Mouse (Mus musculus) olfactory bulb, adult 2 months (tissue): ENCODE results near the gene Hoxc6.

Experiments
- CTCF ChIP-seq: fragments of 200-500 bp; IDR thresholded peaks from 2 replicates; pipeline ENCODE4 v1.5.1; 2012; ENCODE audit warnings: low read depth, mild to moderate bottlenecking, low read length, moderate library complexity; ENCODE audit not compliant: insufficient read depth
- POLR2A ChIP-seq: fragments of 200-500 bp; IDR thresholded peaks from 2 replicates; pipeline ENCODE4 v1.6.1; 2012; ENCODE audit warnings: mild to moderate bottlenecking, low read depth, low read length, moderate library complexity; ENCODE audit not compliant: insufficient read depth

DNA sequence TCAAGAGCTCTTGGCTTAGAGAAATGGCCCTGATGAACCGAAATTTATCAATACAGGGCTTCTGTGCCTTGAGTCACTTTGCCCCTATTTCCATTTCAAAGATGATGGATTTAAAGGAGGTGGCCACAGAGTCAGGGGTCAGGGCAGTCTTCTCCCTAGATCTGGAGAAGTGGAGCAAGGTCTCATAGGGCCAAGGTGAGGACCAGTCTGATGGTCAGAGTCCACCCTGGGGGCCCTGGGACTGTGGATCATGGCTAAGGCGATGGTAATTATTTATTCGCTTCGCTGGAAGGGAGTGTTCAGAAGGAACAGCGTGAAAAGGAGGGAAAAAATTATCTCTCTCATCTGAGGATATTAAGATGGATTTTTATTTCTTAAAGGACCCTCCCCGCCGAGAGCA is 23.0 kb upstream of the Hoxc6 start:
- TF ChIP-seq POLR2A (no peak), CTCF (no peak)
